Mouse (Mus musculus) retina, postnatal 7 days (tissue): ENCODE data around the gene Ccdc47.
"Not testable (repeated sequence)": the region's sequence is repeated elsewhere in the genome, so short reads cannot be mapped to it uniquely, and the experiment has no call there.

Experiments
- DNase-seq: peaks from one replicate; pipeline ENCODE4 v3.0.0-alpha.2; 2012; ENCODE audit warnings: low read depth, low spot score

Ccdc47 gene

GRCm38 (mm10) chr11:106215927-106216729 lies at the start of gene Ccdc47:
Gene Ccdc47 (minus strand): TSS chr11:106216344.
- peak; percentile 98 for DNase-seq

DNA sequence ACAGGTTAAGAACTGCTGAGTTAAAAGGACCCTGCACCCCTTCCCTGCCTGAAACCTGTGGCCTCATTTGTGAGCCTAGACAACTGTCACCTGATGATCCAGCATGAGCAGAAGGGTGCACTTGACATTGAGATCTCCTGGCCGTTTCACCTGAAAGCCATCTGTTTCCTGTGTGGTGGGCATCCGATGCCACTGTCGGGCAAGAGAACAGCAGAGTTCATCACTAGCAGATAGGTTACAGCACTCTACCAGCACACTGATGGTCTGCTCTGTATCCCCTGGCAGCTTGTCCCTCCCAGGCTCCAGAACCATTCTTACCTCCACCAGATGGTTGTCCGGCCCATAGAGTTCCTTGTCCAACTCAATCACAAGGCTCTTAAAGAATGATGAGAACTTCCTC lies 49.4 kb upstream of the Ccdc47 start:
- DNase-seq, result no peak

GRCm38 (mm10) chr11:106264988-106265387 lies 48.8 kb upstream of the Ccdc47 start:
- DNase-seq, result no peak

- DNase-seq, result no peak
These were observed 47.8 kb upstream of the Ccdc47 start for GRCm38 (mm10) chr11:106263963-106264362.

GRCm38 (mm10) chr11:106260826-106261450 lies 44.8 kb upstream of the Ccdc47 start:
- no peak for DNase-seq

GRCm38 (mm10) chr11:106256775-106257174 lies 40.6 kb upstream of the Ccdc47 start:
- no peak for DNase-seq

- DNase-seq, result peak; percentile 97
These were observed 39.7 kb upstream of the Ccdc47 start, which contains the start of the genes Ftsj3 and Psmc5 for GRCm38 (mm10) chr11:106255685-106256451. Gene Ftsj3 (minus strand): TSS chr11:106256079. Gene Psmc5 (plus strand): TSS chr11:106256154.

GRCm38 (mm10) chr11:106255174-106255573 lies 39.0 kb upstream of the Ccdc47 start:
- DNase-seq, result no peak

GRCm38 (mm10) chr11:106254767-106255166 lies 38.6 kb upstream of the Ccdc47 start:
- no peak for DNase-seq

- no peak for DNase-seq
These were observed 33.2 kb upstream of the Ccdc47 start for GRCm38 (mm10) chr11:106249326-106249725.

- DNase-seq, result no peak
These were observed 30.7 kb upstream of the Ccdc47 start for GRCm38 (mm10) chr11:106246834-106247233.

DNA sequence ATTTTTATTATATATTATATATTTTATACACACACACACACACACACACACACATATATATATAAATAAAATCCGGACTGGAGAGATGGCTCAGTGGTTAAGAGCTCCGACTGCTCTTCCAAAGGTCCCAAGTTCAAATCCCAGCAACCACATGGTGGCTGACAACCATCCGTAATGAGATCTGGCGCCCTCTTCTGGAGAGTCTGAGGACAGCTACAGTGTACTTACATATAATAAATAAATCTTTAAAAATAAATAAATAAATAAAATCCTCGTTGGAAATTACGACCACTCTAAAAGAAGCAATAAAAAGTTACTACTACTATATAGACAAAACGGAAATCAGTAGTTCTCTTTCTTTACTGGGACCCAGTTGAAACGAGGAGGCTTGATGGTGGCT lies 17.8 kb upstream of the Ccdc47 start:
- not testable (repeated sequence) for DNase-seq

GRCm38 (mm10) chr11:106220603-106221002 lies 4.5 kb upstream of the Ccdc47 start:
- no peak for DNase-seq

- peak; percentile 95 for DNase-seq
These were observed 766 bp upstream of the Ccdc47 start, which contains the start of gene Ddx42 for GRCm38 (mm10) chr11:106216730-106217490. Gene Ddx42 (plus strand): TSS chr11:106216926.

- no peak for DNase-seq
These were observed 689 bp downstream of the Ccdc47 start for GRCm38 (mm10) chr11:106215450-106215859.

- DNase-seq, result no peak
These were observed 1.3 kb downstream of the Ccdc47 start for GRCm38 (mm10) chr11:106214856-106215255.

DNA sequence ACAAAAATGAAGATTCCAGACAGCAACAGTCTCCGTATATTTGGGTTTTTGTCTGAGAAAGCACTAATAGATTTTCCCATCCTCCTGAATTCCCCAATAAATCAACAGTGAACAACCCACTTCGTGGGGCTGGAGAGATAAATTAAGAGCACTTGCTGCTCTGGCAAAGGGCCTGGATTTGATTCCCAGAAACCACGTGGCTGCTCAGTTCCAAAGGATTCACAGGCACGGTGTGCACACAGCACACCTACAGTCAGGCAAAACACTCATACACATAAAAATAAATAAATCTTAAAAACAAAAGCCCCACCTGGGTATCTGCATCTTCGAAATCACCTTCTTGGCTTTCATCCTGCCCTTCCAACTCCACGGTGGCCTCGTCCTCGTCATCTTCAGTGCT lies 3.4 kb downstream of the Ccdc47 start:
- DNase-seq, result no peak

DNA sequence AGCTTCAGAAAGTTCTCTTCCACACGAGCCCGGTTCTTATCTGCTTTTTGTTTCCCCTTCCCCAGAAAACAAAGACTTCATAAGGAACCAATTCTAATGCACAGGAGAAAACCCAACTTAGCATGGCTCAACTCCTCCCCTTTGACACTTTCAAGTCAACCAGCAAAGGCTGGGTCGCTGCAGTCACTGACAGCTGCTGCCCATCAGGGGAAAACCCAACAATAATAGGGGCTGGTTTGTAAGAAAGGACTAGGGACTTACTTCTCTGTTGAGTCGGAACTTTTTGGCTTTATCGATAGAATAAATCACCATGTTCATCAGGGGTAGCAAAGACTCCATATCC lies 14.1 kb downstream of the Ccdc47 start, which contains the start of gene Strada:
Gene Strada (minus strand): TSS at position 46 of the 343 bp plus-strand sequence.
- DNase-seq, result no peak

DNA sequence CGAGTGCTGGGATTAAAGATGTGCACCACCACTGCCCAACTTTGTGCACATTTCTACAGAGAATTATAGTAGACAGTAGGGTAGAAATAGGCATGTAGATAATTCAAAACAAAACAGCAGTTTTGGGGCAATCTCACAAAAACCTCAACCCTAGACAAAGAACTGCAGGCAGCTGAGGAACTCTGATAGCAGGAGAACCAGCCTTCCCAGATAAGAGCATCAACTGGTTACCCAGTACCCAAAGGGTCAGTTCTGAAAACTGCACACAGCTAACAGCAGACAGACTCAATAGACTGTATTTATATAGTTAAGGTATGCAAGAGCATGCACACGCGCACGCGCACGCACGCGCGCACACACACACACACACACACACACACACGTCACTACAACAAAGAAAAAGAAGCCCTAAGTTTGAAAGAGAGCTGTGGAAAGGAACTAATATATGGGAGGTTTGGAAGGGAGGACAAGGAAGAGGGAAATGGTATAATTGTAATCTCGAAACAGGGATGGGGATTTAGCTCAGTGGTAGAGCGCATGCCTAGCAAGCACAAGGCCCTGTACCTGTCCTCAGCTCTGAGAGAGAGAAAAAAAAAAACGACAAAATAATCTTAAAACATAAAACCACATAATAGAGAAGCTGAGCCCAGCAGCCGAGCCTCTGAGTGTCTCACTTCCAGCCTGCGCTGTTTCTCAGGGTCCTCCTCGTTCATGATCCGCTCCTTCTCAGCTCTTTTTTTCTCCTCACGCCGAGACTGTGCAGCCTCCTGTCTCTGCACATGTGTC lies 14.6 kb downstream of the Ccdc47 start:
- no peak for DNase-seq

DNA sequence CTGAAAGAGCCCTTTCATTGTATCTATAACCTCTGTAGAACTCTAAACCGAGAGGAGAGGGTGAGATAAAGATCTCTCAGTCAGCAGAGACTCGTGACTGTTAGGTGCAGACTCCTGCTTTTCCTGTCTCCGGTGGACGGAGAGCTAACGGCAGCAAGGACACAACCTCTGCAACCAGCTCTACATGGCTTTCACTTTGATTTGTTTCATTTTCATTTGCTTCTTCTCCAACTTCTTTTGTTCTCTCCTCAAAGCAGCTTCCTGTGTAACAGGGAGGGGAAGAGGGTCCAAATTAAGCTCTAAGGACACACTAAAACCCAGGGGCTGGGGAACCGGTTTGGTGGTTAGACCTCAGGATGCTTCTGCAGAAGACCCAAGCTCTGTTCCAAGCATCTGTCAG lies 15.4 kb downstream of the Ccdc47 start:
- DNase-seq, result no peak

- DNase-seq, result not testable (repeated sequence)
These were observed 16.1 kb downstream of the Ccdc47 start for GRCm38 (mm10) chr11:106199997-106200396.
